25 mouse cellular contexts compared by ENCODE assay signal in genomic region chr4:22314564-22314963, GRCm38 (mm10). TPM values are rescaled to one million over a fixed set of nuclear protein-coding genes. Genes with fewer than 3 reads are reported as not detected.
DNase-seq lines count a peak whose midpoint lies in the region; ATAC-seq and TF ChIP-seq lines count a peak whose summit lies in the region.
"Had no signal": no experiment of that assay in that cellular context is flagged by ENCODE, and none has a peak within 500 bp of the region (broad histone marks: within the 10 kb centered on the region; RNA-seq: fewer than 3 reads in every experiment).

No protein-coding gene starts in this region.

- no peaks in the 10 kb centered on the region for H3K27me3 ChIP-seq in hindbrain, embryonic 16.5 days (replicated peaks; ENCODE audit: control insufficient read depth, insufficient read depth, low read length)
- no peaks in the 10 kb centered on the region for H3K27me3 ChIP-seq in hindbrain, embryonic 11.5 days (ENCODE audit: control insufficient read depth, insufficient read depth, low read length)
- H3K27me3 ChIP-seq in midbrain, postnatal 0 days (ENCODE audit: insufficient read depth, low read length), result no peaks in the 10 kb centered on the region
- no peaks in the 10 kb centered on the region for H3K27me3 ChIP-seq in midbrain, embryonic 15.5 days (replicated peaks)
- H3K27me3 ChIP-seq: embryonic facial prominence, embryonic 13.5 days; embryonic facial prominence, embryonic 15.5 days; forebrain, embryonic 13.5 days; forebrain, embryonic 15.5 days had no signal

- H3K4me3 ChIP-seq in hindbrain, embryonic 16.5 days (ENCODE audit: low read length), result no peak overlapping the region
- H3K4me3 ChIP-seq in hindbrain, embryonic 11.5 days (ENCODE audit: low read depth, low read length), result no peak overlapping the region
- no peak overlapping the region for H3K4me3 ChIP-seq in midbrain, postnatal 0 days (ENCODE audit: low read depth, low read length)
- H3K4me3 ChIP-seq in midbrain, embryonic 15.5 days, result no peak overlapping the region
- H3K4me3 ChIP-seq: embryonic facial prominence, embryonic 13.5 days; embryonic facial prominence, embryonic 15.5 days; erythroblast, embryonic 14.5 days; forebrain, embryonic 10.5 days; forebrain, embryonic 13.5 days; forebrain, embryonic 15.5 days had no signal

- no peak for TF ChIP-seq POLR2A in brain, embryonic 14.5 days (IDR thresholded peaks at IDR 0.05; ENCODE audit: borderline replicate concordance, extremely low read depth, insufficient read depth, insufficient read length, poor library complexity, severe bottlenecking)

- ATAC-seq in hindbrain, embryonic 16.5 days, result peak; percentile 58; the same call in 1 of the 2 replicates
- ATAC-seq in hindbrain, embryonic 11.5 days (ENCODE audit: low FRiP score), result no peak
- ATAC-seq in midbrain, postnatal 0 days (ENCODE audit: low FRiP score), result no peak
- ATAC-seq in midbrain, embryonic 15.5 days (replicated peaks), result no peak
- ATAC-seq: activated CD4-positive, CD25-positive, alpha-beta regulatory T cell, adult 4 months; forebrain, embryonic 13.5 days; forebrain, embryonic 15.5 days; Patski had no signal

- no peaks in the 10 kb centered on the region for H3K4me1 ChIP-seq in hindbrain, embryonic 16.5 days (ENCODE audit: control insufficient read depth, insufficient read depth, low read depth, low read length)
- no peaks in the 10 kb centered on the region for H3K4me1 ChIP-seq in hindbrain, embryonic 11.5 days (replicated peaks; ENCODE audit: control insufficient read depth, insufficient read depth, low read length)
- no peaks in the 10 kb centered on the region for H3K4me1 ChIP-seq in midbrain, postnatal 0 days (ENCODE audit: insufficient read depth, low read length)
- no peaks in the 10 kb centered on the region for H3K4me1 ChIP-seq in midbrain, embryonic 15.5 days
- H3K4me1 ChIP-seq: embryonic facial prominence, embryonic 13.5 days; embryonic facial prominence, embryonic 15.5 days; forebrain, embryonic 10.5 days; forebrain, embryonic 13.5 days; forebrain, embryonic 15.5 days had no signal

- DNase-seq in hindbrain, embryonic 11.5 days (ENCODE audit: low spot score), result no peak
- DNase-seq in midbrain, postnatal 0 days (ENCODE audit: low spot score), result peak; percentile 37
- peak; percentile 5 for DNase-seq in brain, adult 2 months (ENCODE audit: low read depth, low spot score)
- peak; percentile 6 for DNase-seq in brain, embryonic 14.5 days (ENCODE audit: low read depth)
- DNase-seq in heart, postnatal 36 days, result no peak
- no peak for DNase-seq in Muller cell, postnatal 12 days (ENCODE audit: inconsistent ontology term)
- DNase-seq: adrenal gland, adult 8-10 months; adrenal gland, postnatal 14 days; adrenal gland, postnatal 36 days; cerebellum, adult 11-12 months; cerebellum, adult 2 months; cerebellum, adult 9-10 months; cerebellum, postnatal 10 days; cerebellum, postnatal 36 days; embryo, embryonic 11 days had no signal

- no peak overlapping the region for H3K9ac ChIP-seq in hindbrain, embryonic 16.5 days (ENCODE audit: low read depth, low read length)
- no peak overlapping the region for H3K9ac ChIP-seq in hindbrain, embryonic 11.5 days (ENCODE audit: low read depth, low read length)
- H3K9ac ChIP-seq in midbrain, postnatal 0 days (replicated peaks; ENCODE audit: low read length, poor library complexity, severe bottlenecking), result no peak overlapping the region
- H3K9ac ChIP-seq in midbrain, embryonic 15.5 days, result no peak overlapping the region
- H3K9ac ChIP-seq: embryonic facial prominence, embryonic 13.5 days; embryonic facial prominence, embryonic 15.5 days; forebrain, embryonic 13.5 days; forebrain, embryonic 15.5 days had no signal

- H3K27ac ChIP-seq in hindbrain, embryonic 16.5 days (ENCODE audit: low read depth, low read length), result no peak overlapping the region
- H3K27ac ChIP-seq in hindbrain, embryonic 11.5 days (ENCODE audit: low read depth, low read length), result no peak overlapping the region
- no peak overlapping the region for H3K27ac ChIP-seq in midbrain, postnatal 0 days (ENCODE audit: low read depth, low read length)
- no peak overlapping the region for H3K27ac ChIP-seq in midbrain, embryonic 15.5 days
- H3K27ac ChIP-seq: embryonic facial prominence, embryonic 13.5 days; embryonic facial prominence, embryonic 15.5 days; forebrain, embryonic 10.5 days; forebrain, embryonic 13.5 days; forebrain, embryonic 15.5 days had no signal

- no peak for TF ChIP-seq CTCF in midbrain, postnatal 0 days (IDR thresholded peaks at IDR 0.05)
- no peak for TF ChIP-seq CTCF in brain, embryonic 14.5 days (IDR thresholded peaks at IDR 0.05; ENCODE audit: borderline replicate concordance, extremely low read depth, insufficient read depth, insufficient read length)

- 80% methylated on average over 3 of the region's 3 CpGs for WGBS in hindbrain, embryonic 16.5 days
- 88% methylated on average over 3 of the region's 3 CpGs for WGBS in hindbrain, embryonic 11.5 days
- 70% methylated on average over 3 of the region's 3 CpGs for WGBS in midbrain, postnatal 0 days
- WGBS in midbrain, embryonic 15.5 days, result 74% methylated on average over 3 of the region's 3 CpGs

- no peaks in the 10 kb centered on the region for H3K36me3 ChIP-seq in hindbrain, embryonic 16.5 days (ENCODE audit: control insufficient read depth, insufficient read depth, low read length)
- H3K36me3 ChIP-seq in hindbrain, embryonic 11.5 days (ENCODE audit: control insufficient read depth, insufficient read depth, low read length), result no peaks in the 10 kb centered on the region
- no peaks in the 10 kb centered on the region for H3K36me3 ChIP-seq in midbrain, postnatal 0 days (ENCODE audit: insufficient read depth, low read length)
- H3K36me3 ChIP-seq in midbrain, embryonic 15.5 days (replicated peaks), result no peaks in the 10 kb centered on the region
- H3K36me3 ChIP-seq: embryonic facial prominence, embryonic 13.5 days; embryonic facial prominence, embryonic 15.5 days; forebrain, embryonic 10.5 days; forebrain, embryonic 15.5 days had no signal

- H3K9me3 ChIP-seq in hindbrain, embryonic 16.5 days (ENCODE audit: control insufficient read depth, low read length), result no peaks in the 10 kb centered on the region
- no peaks in the 10 kb centered on the region for H3K9me3 ChIP-seq in hindbrain, embryonic 11.5 days (ENCODE audit: control insufficient read depth, low read length)
- no peaks in the 10 kb centered on the region for H3K9me3 ChIP-seq in midbrain, postnatal 0 days (ENCODE audit: low read length)
- no peaks in the 10 kb centered on the region for H3K9me3 ChIP-seq in midbrain, embryonic 15.5 days
- H3K9me3 ChIP-seq: embryonic facial prominence, embryonic 13.5 days; embryonic facial prominence, embryonic 15.5 days; forebrain, embryonic 10.5 days; forebrain, embryonic 13.5 days; forebrain, embryonic 15.5 days had no signal

- intact Hi-C loops in heart, postnatal 36 days (cut with DNase I), result no loop called here

- H3K4me2 ChIP-seq in hindbrain, embryonic 16.5 days (ENCODE audit: low read length), result no peak overlapping the region
- H3K4me2 ChIP-seq in hindbrain, embryonic 11.5 days (replicated peaks; ENCODE audit: low read depth, low read length), result no peak overlapping the region
- H3K4me2 ChIP-seq in midbrain, postnatal 0 days (ENCODE audit: low read depth, low read length, poor library complexity, severe bottlenecking), result no peak overlapping the region
- no peak overlapping the region for H3K4me2 ChIP-seq in midbrain, embryonic 15.5 days
- H3K4me2 ChIP-seq: embryonic facial prominence, embryonic 13.5 days; embryonic facial prominence, embryonic 15.5 days; forebrain, embryonic 13.5 days; forebrain, embryonic 15.5 days had no signal

RNA-seq across cellular contexts. Expression of gene Fbxl4, which starts 42.8 kb away (rescaled TPM):
- 17.9 and 19.3 TPM in 2 replicates for polyA plus RNA-seq in hindbrain, embryonic 16.5 days (2015; fragmentation: Nextera tagmentation; extraction: Ambion mirVana)
- polyA plus RNA-seq in hindbrain, embryonic 11.5 days (2014; fragmentation: Nextera tagmentation; extraction: Ambion mirVana), result 9.9 and 11.6 TPM in 2 replicates
- total RNA-seq in midbrain, postnatal 0 days (2014; rRNA removed), result 30.8 and 32.8 TPM in 2 replicates
- polyA plus RNA-seq in midbrain, postnatal 0 days (2015; fragmentation: Nextera tagmentation; extraction: Ambion mirVana), result 16.8 and 17.9 TPM in 2 replicates
- 14.0 and 15.5 TPM in 2 replicates for polyA plus RNA-seq in midbrain, embryonic 15.5 days (2015; fragmentation: Nextera tagmentation; extraction: Ambion mirVana)
- 14.6 and 17.1 TPM in 2 replicates for polyA plus RNA-seq in brain, embryonic 14.5 days (2012; rRNA removed)
- 10 to 100 TPM in 1 of 2 experiments, 1 to 10 TPM in 1; 9.5 to 11.3 TPM for total RNA-seq in heart, postnatal 36 days (2021)

Comparison
In these comparisons a context has a peak if more than half of its experiments do, and no peak if none do; other contexts are left out.
1. DNase-seq: peak in midbrain, postnatal 0 days (single experiment), brain, adult 2 months (single experiment) and brain, embryonic 14.5 days (single experiment); none in hindbrain, embryonic 11.5 days (single experiment), heart, postnatal 36 days (0 of 2) and Muller cell, postnatal 12 days (single experiment).